ENCODE assay signal across 8 mouse cellular contexts in the genomic region with DNA sequence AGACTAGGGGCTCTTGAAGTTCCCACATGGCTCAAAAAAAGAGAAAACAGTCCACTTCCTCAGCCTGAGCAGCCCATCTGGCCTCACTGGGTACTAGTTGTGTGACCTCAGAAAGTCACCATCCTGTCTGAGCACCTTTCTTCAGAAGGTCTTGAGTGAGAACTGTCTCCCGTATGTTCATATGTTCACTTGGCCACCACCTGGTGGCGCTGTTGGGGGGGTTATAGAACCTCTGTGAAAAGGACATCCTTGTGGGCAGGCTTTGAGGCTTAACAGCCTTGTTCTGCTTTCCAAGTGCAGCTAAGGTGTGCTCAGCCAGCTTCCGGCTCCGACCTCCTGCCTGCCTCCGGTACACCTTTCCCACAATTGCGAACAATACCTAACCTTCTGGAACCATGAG. TPM values are rescaled to one million over a fixed set of nuclear protein-coding genes. Genes with fewer than 3 reads are reported as not detected.
DNase-seq lines count a peak whose midpoint lies in the region; ATAC-seq and TF ChIP-seq lines count a peak whose summit lies in the region.

No protein-coding gene starts in this region.

- H3K27ac ChIP-seq in layer of hippocampus, adult 2 months = no peak overlapping the region
- no peak overlapping the region for H3K27ac ChIP-seq in lung, postnatal 0 days (ENCODE audit: low read length)

- H3K9ac ChIP-seq in lung, postnatal 0 days (replicated peaks; ENCODE audit: low read depth) = no peak overlapping the region

- H3K4me2 ChIP-seq in lung, postnatal 0 days (replicated peaks; ENCODE audit: low read depth, low read length) = no peak overlapping the region

- ATAC-seq in lung, postnatal 0 days = no peak
- ATAC-seq in monocyte, adult 5-6 weeks (replicated peaks; ENCODE audit: insufficient number of reproducible peaks, low FRiP score, low TSS enrichment, poor library complexity, severe bottlenecking) = no peak

- H3K4me1 ChIP-seq in lung, postnatal 0 days (ENCODE audit: insufficient read depth, low read depth, low read length) = no peaks in the 10 kb centered on the region

- H3K9me3 ChIP-seq in lung, postnatal 0 days (ENCODE audit: low read length) = no peaks in the 10 kb centered on the region

- TF ChIP-seq CTCF in layer of hippocampus, adult 2 months (conservative IDR thresholded peaks at IDR 0.05) = peak; percentile 76
- TF ChIP-seq CTCF in lung, postnatal 0 days (IDR thresholded peaks at IDR 0.05) = peak; percentile 83

- TF ChIP-seq EP300 in lung, postnatal 0 days (IDR thresholded peaks at IDR 0.05) = no peak

- no peak overlapping the region for H3K4me3 ChIP-seq in layer of hippocampus, adult 2 months
- no peak overlapping the region for H3K4me3 ChIP-seq in lung, postnatal 0 days (ENCODE audit: low read depth, low read length)

- H3K27me3 ChIP-seq in lung, postnatal 0 days (replicated peaks; ENCODE audit: insufficient read depth, low read length) = no peaks in the 10 kb centered on the region

- DNase-seq in adrenal gland, postnatal 14 days = peak; percentile 73
- DNase-seq in adrenal gland, adult 18-20 months (ENCODE audit: low spot score in 2 of 2) = no peak
- no peak for DNase-seq in layer of hippocampus, adult 2 months (ENCODE audit: low spot score in 2 of 2)
- DNase-seq in layer of hippocampus, postnatal 25 days (ENCODE audit: extremely low spot score in 1 of 2, low spot score in 1 of 2) = no peak
- DNase-seq in embryo, embryonic 11 days = peak; percentile 69
- DNase-seq in lung, postnatal 0 days (ENCODE audit: low spot score) = peak; percentile 70
- DNase-seq in frontal cortex, adult 2 months (ENCODE audit: extremely low spot score in 1 of 2, low spot score in 1 of 2) = no peak

- 75% methylated on average over 6 of the region's 6 CpGs for WGBS in lung, postnatal 0 days

- no peaks in the 10 kb centered on the region for H3K36me3 ChIP-seq in lung, postnatal 0 days (ENCODE audit: insufficient read depth, low read length)

RNA-seq across cellular contexts. Expression of gene Tppp3, which starts 10.1 kb away (rescaled TPM):
- total RNA-seq in adrenal gland, postnatal 14 days (2021) = 42.6 and 57.0 TPM in 2 replicates
- total RNA-seq in adrenal gland, adult 18-20 months (2021) = 10 to 100 TPM; 24.0 to 43.0 TPM
- total RNA-seq in layer of hippocampus, adult 2 months (2021) = 10 to 100 TPM; 36.5 to 36.8 TPM
- 10 to 100 TPM; 26.7 to 33.7 TPM for total RNA-seq in layer of hippocampus, postnatal 25 days (2021)
- polyA plus RNA-seq in lung, postnatal 0 days (2015; fragmentation: Nextera tagmentation; extraction: Ambion mirVana) = 675 and 696 TPM in 2 replicates
- total RNA-seq in monocyte, adult 5-6 weeks (2017) = 164 to 258 TPM (median 248 TPM) in 3 replicates
- polyA plus RNA-seq in frontal cortex, adult 2 months (2012; rRNA removed) = 66.7 and 76.4 TPM in 2 replicates

RNA-seq across cellular contexts. Expression of gene Zdhhc1, which starts 15.2 kb away (rescaled TPM):
- total RNA-seq in adrenal gland, postnatal 14 days (2021) = 16.0 and 18.1 TPM in 2 replicates
- total RNA-seq in adrenal gland, adult 18-20 months (2021) = 10 to 100 TPM; 18.1 to 18.3 TPM
- total RNA-seq in layer of hippocampus, adult 2 months (2021) = 10 to 100 TPM; 36.2 to 38.9 TPM
- 10 to 100 TPM; 27.6 to 34.0 TPM for total RNA-seq in layer of hippocampus, postnatal 25 days (2021)
- polyA plus RNA-seq in lung, postnatal 0 days (2015; fragmentation: Nextera tagmentation; extraction: Ambion mirVana) = 40.6 and 41.7 TPM in 2 replicates
- total RNA-seq in monocyte, adult 5-6 weeks (2017) = 0.43 to 0.49 TPM (median 0.48 TPM) in 3 replicates
- 75.3 and 75.7 TPM in 2 replicates for polyA plus RNA-seq in frontal cortex, adult 2 months (2012; rRNA removed)

RNA-seq across cellular contexts. Expression of gene Hsd11b2, which starts 37.1 kb away (rescaled TPM):
- 1.1 and 1.2 TPM in 2 replicates for total RNA-seq in adrenal gland, postnatal 14 days (2021)
- total RNA-seq in adrenal gland, adult 18-20 months (2021) = under 1 TPM; 0.16 to 0.53 TPM
- not detected for total RNA-seq in layer of hippocampus, adult 2 months (2021)
- under 1 TPM in 1 of 2 experiments, not detected in 1; 0.15 TPM for total RNA-seq in layer of hippocampus, postnatal 25 days (2021)
- polyA plus RNA-seq in lung, postnatal 0 days (2015; fragmentation: Nextera tagmentation; extraction: Ambion mirVana) = 1.8 and 2.9 TPM in 2 replicates
- not detected in 3 replicates for total RNA-seq in monocyte, adult 5-6 weeks (2017)
- polyA plus RNA-seq in frontal cortex, adult 2 months (2012; rRNA removed) = 0.21 and 0.22 TPM in 2 replicates

Comparison
In these comparisons a context has a peak if more than half of its experiments do, and no peak if none do; other contexts are left out.
1. DNase-seq: peak in adrenal gland, postnatal 14 days (single experiment), embryo, embryonic 11 days (single experiment) and lung, postnatal 0 days (single experiment); none in adrenal gland, adult 18-20 months (0 of 2), layer of hippocampus, adult 2 months (0 of 2), layer of hippocampus, postnatal 25 days (0 of 2) and frontal cortex, adult 2 months (0 of 2).
2. RNA of gene Zdhhc1, which starts 15.2 kb away (total RNA-seq): 36.2 to 38.9 TPM in layer of hippocampus, adult 2 months, 27.6 to 34.0 TPM in layer of hippocampus, postnatal 25 days, 18.1 to 18.3 TPM in adrenal gland, adult 18-20 months and 16.0 to 18.1 TPM in adrenal gland, postnatal 14 days; 0.43 to 0.49 TPM in monocyte, adult 5-6 weeks; every median in the first group is over 10 times any median in the second.